Comparison of ENCODE assay signal across 11 mouse cellular contexts in the genomic region with DNA sequence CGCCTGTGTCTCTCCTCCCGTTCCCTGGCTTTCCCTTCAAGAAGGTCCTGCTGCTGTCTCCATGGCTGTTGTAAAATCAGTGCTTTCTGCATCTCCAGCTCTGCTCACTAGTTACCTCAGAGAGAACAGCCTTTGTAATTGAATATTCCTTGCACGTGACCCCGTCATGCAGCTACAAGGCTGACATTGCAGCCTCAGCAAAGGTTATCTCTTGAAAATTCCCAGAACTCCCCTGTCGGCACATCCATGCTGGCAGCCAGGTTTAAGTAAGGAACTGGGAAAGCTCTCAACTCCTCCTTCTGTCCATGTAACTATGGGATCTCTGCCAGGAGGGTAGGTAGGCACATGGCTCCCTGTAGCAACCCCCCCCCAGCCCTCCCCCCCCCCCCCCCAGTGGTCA.
DNase-seq lines count a peak whose midpoint lies in the region; ATAC-seq and TF ChIP-seq lines count a peak whose summit lies in the region.
"Had no signal": no experiment of that assay in that cellular context is flagged by ENCODE, and none has a peak within 500 bp of the region (broad histone marks: within the 10 kb centered on the region; RNA-seq: fewer than 3 reads in every experiment).

No protein-coding gene starts in this region.

- H3K36me3 ChIP-seq in liver, adult 2 months (ENCODE audit: control insufficient read depth, insufficient read depth, low read length): no peaks in the 10 kb centered on the region
- H3K36me3 ChIP-seq in hindbrain, embryonic 15.5 days: no peaks in the 10 kb centered on the region
- H3K36me3 ChIP-seq in stomach, embryonic 15.5 days: no peaks in the 10 kb centered on the region
- H3K36me3 ChIP-seq: embryonic facial prominence, embryonic 10.5 days had no signal

- H3K9ac ChIP-seq in liver, adult 2 months (ENCODE audit: low read depth, low read length): no peak overlapping the region
- H3K9ac ChIP-seq in hindbrain, embryonic 15.5 days: 0 out of 2 replicates have a peak overlapping the region, but pooled peaks have one; percentile 13
- no peak overlapping the region for H3K9ac ChIP-seq in stomach, embryonic 15.5 days

- H3K9me3 ChIP-seq in hindbrain, embryonic 15.5 days: no peaks in the 10 kb centered on the region
- H3K9me3 ChIP-seq in stomach, embryonic 15.5 days: no peaks in the 10 kb centered on the region
- H3K9me3 ChIP-seq: embryonic facial prominence, embryonic 10.5 days had no signal

- no peak for TF ChIP-seq POLR2A in cerebellum, adult 2 months (IDR thresholded peaks at IDR 0.05; ENCODE audit: borderline replicate concordance, insufficient read depth, low read length)
- TF ChIP-seq POLR2A in liver, adult 2 months (IDR thresholded peaks at IDR 0.05; ENCODE audit: extremely low read depth, insufficient read depth, low read length): no peak

- no peak for TF ChIP-seq CTCF in cerebellum, adult 2 months (IDR thresholded peaks at IDR 0.05; ENCODE audit: borderline replicate concordance, insufficient read depth, low read depth, low read length)
- TF ChIP-seq CTCF in liver, adult 2 months (IDR thresholded peaks at IDR 0.05; ENCODE audit: low read depth, low read length): no peak

- no peak overlapping the region for H3K4me3 ChIP-seq in cerebellum, adult 2 months (replicated peaks; ENCODE audit: insufficient read depth, low read depth, low read length)
- H3K4me3 ChIP-seq in liver, adult 2 months (ENCODE audit: insufficient read depth, low read depth, low read length): no peak overlapping the region
- H3K4me3 ChIP-seq in hindbrain, embryonic 15.5 days: no peak overlapping the region
- H3K4me3 ChIP-seq in stomach, embryonic 15.5 days (replicated peaks): no peak overlapping the region
- H3K4me3 ChIP-seq: embryonic facial prominence, embryonic 10.5 days had no signal

- no peak for ATAC-seq in cerebellum, adult (ENCODE audit: insufficient number of reproducible peaks, low FRiP score, low TSS enrichment)
- peak; percentile 57 for ATAC-seq in hindbrain, embryonic 15.5 days (ENCODE audit: low FRiP score, low read depth)
- no peak for ATAC-seq in stomach, embryonic 15.5 days (ENCODE audit: insufficient read depth, low FRiP score, low read depth)
- no peak for ATAC-seq in erythroid progenitor cell, adult 5-6 weeks (replicated peaks; ENCODE audit: low FRiP score, poor library complexity, severe bottlenecking)
- ATAC-seq: Patski had no signal

- DNase-seq in cerebellum, adult 2 months: peak in 1 of 2 experiments; percentile 54
- peak; percentile 60 for DNase-seq in liver, adult 2 months (ENCODE audit: extremely low read depth, low read depth, low spot score)
- no peak for DNase-seq in liver
- no peak for DNase-seq in urinary bladder, postnatal 4 days (ENCODE audit: low spot score in 2 of 2)

- H3K4me2 ChIP-seq in hindbrain, embryonic 15.5 days: no peak overlapping the region; the same call in 1 of the 2 replicates
- no peak overlapping the region for H3K4me2 ChIP-seq in stomach, embryonic 15.5 days

- H3K79me2 ChIP-seq in liver, adult 2 months (ENCODE audit: control insufficient read depth, insufficient read depth, low read length): peaks cover 41% of the 10 kb centered on the region

- WGBS in cerebellum, adult 2 months: 27% methylated on average over 5 of the region's 5 CpGs
- WGBS in liver, adult 2 months: 13% methylated on average over 5 of the region's 5 CpGs
- WGBS in hindbrain, embryonic 15.5 days: 45% methylated on average over 5 of the region's 5 CpGs
- 47% methylated on average over 5 of the region's 5 CpGs for WGBS in stomach, embryonic 15.5 days

- H3K27me3 ChIP-seq in cerebellum, adult 2 months (ENCODE audit: control insufficient read depth, insufficient read depth, low read length): no peaks in the 10 kb centered on the region
- H3K27me3 ChIP-seq in liver, adult 2 months (ENCODE audit: control insufficient read depth, insufficient read depth, low read length): no peaks in the 10 kb centered on the region
- H3K27me3 ChIP-seq in hindbrain, embryonic 15.5 days: no peaks in the 10 kb centered on the region
- no peaks in the 10 kb centered on the region for H3K27me3 ChIP-seq in stomach, embryonic 15.5 days (replicated peaks)
- H3K27me3 ChIP-seq: Patski had no signal

- 0 out of 2 replicates have a peak overlapping the region, but pooled peaks have one; percentile 6 for H3K27ac ChIP-seq in cerebellum, adult 2 months (ENCODE audit: insufficient read depth, low read length)
- H3K27ac ChIP-seq in liver, adult 2 months (replicated peaks; ENCODE audit: insufficient read depth, low read depth, low read length): peak overlapping the region; percentile 8; the same call in 1 of the 2 replicates
- H3K27ac ChIP-seq in hindbrain, embryonic 15.5 days (replicated peaks): peak overlapping the region; percentile 14; the same call in 1 of the 2 replicates
- H3K27ac ChIP-seq in stomach, embryonic 15.5 days: 0 out of 2 replicates have a peak overlapping the region, but pooled peaks have one; percentile 21
- H3K27ac ChIP-seq: embryonic facial prominence, embryonic 10.5 days; macrophage had no signal

- H3K4me1 ChIP-seq in cerebellum, adult 2 months (ENCODE audit: control insufficient read depth, insufficient read depth, low read length): peaks cover 60% of the 10 kb centered on the region
- peaks cover 30% of the 10 kb centered on the region for H3K4me1 ChIP-seq in liver, adult 2 months (ENCODE audit: control insufficient read depth, insufficient read depth, low read length)
- H3K4me1 ChIP-seq in hindbrain, embryonic 15.5 days (replicated peaks): peaks cover 74% of the 10 kb centered on the region
- peaks cover 50% of the 10 kb centered on the region for H3K4me1 ChIP-seq in stomach, embryonic 15.5 days
